Mouse (Mus musculus) heart, embryonic 14.5 days (tissue): ENCODE results near the gene Cacna2d4. TPM values are rescaled to one million over a fixed set of nuclear protein-coding genes. Genes with fewer than 3 reads are reported as not detected.
A peak's percentile ranks its signal among the peaks of the same experiment; 100 is the strongest.

Source experiments
- ATAC-seq: fragments of 200-750 bp; cut with Nextera tagmentation; 2 replicates; pipeline ENCODE4 v1.8.0; 2017; ENCODE audit warnings: low read depth, moderate TSS enrichment; ENCODE audit not compliant: insufficient number of reproducible peaks, insufficient read depth, low FRiP score
- H3K27ac ChIP-seq, 2 experiments: fragments of 200-500 bp in 1 of 2; fragments of 300-500 bp in 1 of 2; sonication (generic) in 1 of 2; replicated peaks in 1 of 2; 2 replicates each; pipeline ENCODE4 v1.5.1; 2012 to 2014; ENCODE audit warnings: low read depth in 2 of 2, low read length in 2 of 2, control low read depth in 1 of 2, mild to moderate bottlenecking in 1 of 2, mixed read lengths in 1 of 2; ENCODE audit not compliant: control insufficient read depth in 1 of 2, insufficient read depth in 1 of 2
- H3K27me3 ChIP-seq: fragments of 300-500 bp; sonication (generic); 2 replicates; pipeline ENCODE4 v1.6.1; 2014; ENCODE audit warnings: mild to moderate bottlenecking, low read length, control low read depth; ENCODE audit not compliant: control insufficient read depth, insufficient read depth
- H3K36me3 ChIP-seq: fragments of 300-500 bp; sonication (generic); 2 replicates; pipeline ENCODE4 v1.6.1; 2014; ENCODE audit warnings: mild to moderate bottlenecking, control low read depth, low read length, mixed read lengths; ENCODE audit not compliant: control insufficient read depth, insufficient read depth
- H3K4me1 ChIP-seq, 2 experiments: fragments of 200-500 bp in 1 of 2; fragments of 300-500 bp in 1 of 2; sonication (generic) in 1 of 2; 2 replicates each; pipeline ENCODE4 v1.6.1; 2012 to 2014; ENCODE audit warnings: low read length in 2 of 2, control low read depth in 1 of 2, mixed read lengths in 1 of 2; ENCODE audit not compliant: control insufficient read depth in 2 of 2, insufficient read depth in 2 of 2
- H3K4me2 ChIP-seq: fragments of 300-500 bp; sonication (generic); 2 replicates; pipeline ENCODE4 v1.6.1; 2014; ENCODE audit warnings: mild to moderate bottlenecking, low read length
- H3K4me3 ChIP-seq, 2 experiments: fragments of 200-500 bp in 1 of 2; fragments of 300-500 bp in 1 of 2; sonication (generic) in 1 of 2; 2 replicates each; pipeline ENCODE4 v1.5.1; 2012 to 2014; ENCODE audit warnings: low read length in 2 of 2, mild to moderate bottlenecking in 2 of 2, control low read depth in 1 of 2, low read depth in 1 of 2, moderate library complexity in 1 of 2; ENCODE audit not compliant: control insufficient read depth in 1 of 2, insufficient read depth in 1 of 2
- H3K9ac ChIP-seq: fragments of 300-500 bp; sonication (generic); 2 replicates; pipeline ENCODE4 v1.6.1; 2014; ENCODE audit warnings: mild to moderate bottlenecking, low read length
- H3K9me3 ChIP-seq: fragments of 300-500 bp; sonication (generic); 2 replicates; pipeline ENCODE4 v1.6.1; 2016; ENCODE audit warnings: low read length, control low read depth; ENCODE audit not compliant: control insufficient read depth
- WGBS: fragments of 180-500 bp; shearing (Covaris S2); extraction: QIAGEN DNeasy Blood & Tissue Kit; methylation state at CpG from one replicate; pipeline ENCODE4 v1.1.7; 2014; 5-methylcytosine and 5-hydroxymethylcytosine counted together
- polyA plus RNA-seq: library from polyadenylated mRNA; unstranded; fragments of >200 nt; fragmentation: Nextera tagmentation; extraction: Ambion mirVana; gene quantifications from 2 replicates; pipeline ENCODE4 v1.2.1, GENCODE M21; 2014

Gene Cacna2d4
- polyA plus RNA-seq, 1 experiment from 2014 or later, result not detected

GRCm38 (mm10) chr6:119196382-119197305, 39.7 kb upstream of the Cacna2d4 start, which contains the start of gene Cacna1c:
Gene Cacna1c (minus strand): TSS chr6:119196418.
- no peaks in the 10 kb centered on the region for H3K9me3 ChIP-seq
- ATAC-seq, result peak; percentile 94
- H3K36me3 ChIP-seq, result peaks cover 17% of the 10 kb centered on the region
- peak within 1 kb of the TSS; percentile 91 for H3K9ac ChIP-seq
- H3K27ac ChIP-seq, result peak within 1 kb of the TSS; percentile 99
- peak within 1 kb of the TSS; percentile 73 for H3K4me2 ChIP-seq
- peaks cover 30 to 56% of the 10 kb centered on the region in 2 experiments for H3K4me1 ChIP-seq
- WGBS, result 8% methylated on average over 17 of the region's 17 CpGs
- peak within 1 kb of the TSS; percentile 60 to 61 for H3K4me3 ChIP-seq
- H3K27me3 ChIP-seq, result no peaks in the 10 kb centered on the region

- 56% methylated on average over 15 of the region's 15 CpGs for WGBS
- Histone ChIP-seq H3K9ac (no peak overlapping the region), H3K4me1 (peaks cover 34 to 58% of the 10 kb centered on the region in 2 experiments), H3K4me3 (no peak overlapping the region), H3K4me2 (no peak overlapping the region), H3K9me3 (no peaks in the 10 kb centered on the region), H3K27me3 (no peaks in the 10 kb centered on the region), H3K27ac (0 out of 4 replicates have a peak overlapping the region, but pooled peaks of 1 of the 2 experiments have one; percentile 17), H3K36me3 (no peaks in the 10 kb centered on the region)
- ATAC-seq, result no peak
These were observed 37.6 kb upstream of the Cacna2d4 start for GRCm38 (mm10) chr6:119198534-119199273.

- Histone ChIP-seq H3K9me3 (no peaks in the 10 kb centered on the region), H3K4me2 (no peak overlapping the region), H3K4me1 (peaks cover 37 to 65% of the 10 kb centered on the region in 2 experiments), H3K27ac (0 out of 4 replicates have a peak overlapping the region, but pooled peaks of 1 of the 2 experiments have one; percentile 10), H3K36me3 (no peaks in the 10 kb centered on the region), H3K9ac (no peak overlapping the region), H3K27me3 (no peaks in the 10 kb centered on the region), H3K4me3 (no peak overlapping the region)
- no peak for ATAC-seq
- WGBS, result 45% methylated on average over 8 of the region's 8 CpGs
These were observed 36.9 kb upstream of the Cacna2d4 start for GRCm38 (mm10) chr6:119199274-119199879.

- 0 out of 2 replicates have a peak overlapping the region, but pooled peaks have one; percentile 32 for H3K9ac ChIP-seq
- no peak overlapping the region for H3K4me2 ChIP-seq
- H3K27me3 ChIP-seq, result no peaks in the 10 kb centered on the region
- WGBS, result 45% methylated on average over 5 of the region's 5 CpGs
- H3K27ac ChIP-seq, result peak overlapping the region in 1 of 2 experiments; percentile 39; a peak in 1 of 4 replicates
- peaks cover 43 to 72% of the 10 kb centered on the region in 2 experiments for H3K4me1 ChIP-seq
- H3K4me3 ChIP-seq, result no peak overlapping the region
- no peaks in the 10 kb centered on the region for H3K36me3 ChIP-seq
- H3K9me3 ChIP-seq, result no peaks in the 10 kb centered on the region
- no peak for ATAC-seq
These were observed 36.0 kb upstream of the Cacna2d4 start for GRCm38 (mm10) chr6:119200362-119200761.

GRCm38 (mm10) chr6:119201575-119201974, 34.8 kb upstream of the Cacna2d4 start:
- Histone ChIP-seq H3K4me3 (no peak overlapping the region), H3K4me1 (peaks cover 44 to 74% of the 10 kb centered on the region in 2 experiments), H3K4me2 (no peak overlapping the region), H3K9ac (no peak overlapping the region; the same call in 1 of the 2 replicates), H3K36me3 (no peaks in the 10 kb centered on the region), H3K27me3 (no peaks in the 10 kb centered on the region), H3K27ac (peak overlapping the region; percentile 53 to 63), H3K9me3 (no peaks in the 10 kb centered on the region)
- 33% methylated on average over 4 of the region's 4 CpGs for WGBS
- peak; percentile 55; the same call in 1 of the 2 replicates for ATAC-seq

GRCm38 (mm10) chr6:119204286-119204685, 32.0 kb upstream of the Cacna2d4 start:
- Histone ChIP-seq H3K4me2 (no peak overlapping the region), H3K9ac (no peak overlapping the region), H3K4me3 (no peak overlapping the region), H3K4me1 (peaks cover 30 to 50% of the 10 kb centered on the region in 2 experiments), H3K36me3 (no peaks in the 10 kb centered on the region), H3K27ac (peak overlapping the region in 1 of 2 experiments; percentile 35; a peak in 1 of 4 replicates), H3K27me3 (no peaks in the 10 kb centered on the region), H3K9me3 (no peaks in the 10 kb centered on the region)
- WGBS, result 33% methylated on average over 7 of the region's 7 CpGs
- ATAC-seq, result no peak

- ATAC-seq, result no peak
- Histone ChIP-seq H3K4me1 (peaks cover 27 to 43% of the 10 kb centered on the region in 2 experiments), H3K9ac (no peak overlapping the region), H3K9me3 (no peaks in the 10 kb centered on the region), H3K4me2 (no peak overlapping the region), H3K27ac (peak overlapping the region; percentile 23 to 35; a peak in 2 of 4 replicates), H3K27me3 (no peaks in the 10 kb centered on the region), H3K4me3 (no peak overlapping the region), H3K36me3 (no peaks in the 10 kb centered on the region)
- 58% methylated on average over 3 of the region's 3 CpGs for WGBS
These were observed 31.4 kb upstream of the Cacna2d4 start for GRCm38 (mm10) chr6:119204915-119205314.
